Mouse (Mus musculus) heart, postnatal 0 days (tissue): ENCODE data around the gene Ccser1.

Experiments used
- CTCF ChIP-seq: IDR thresholded peaks from 2 replicates; pipeline ENCODE4 v1.5.1; 2016; ENCODE audit warnings: antibody characterized with exemption, control low read depth, low read depth
- EP300 ChIP-seq: IDR thresholded peaks from 2 replicates; pipeline ENCODE4 v1.6.1; 2016; ENCODE audit warnings: antibody characterized with exemption, low read depth

DNA sequence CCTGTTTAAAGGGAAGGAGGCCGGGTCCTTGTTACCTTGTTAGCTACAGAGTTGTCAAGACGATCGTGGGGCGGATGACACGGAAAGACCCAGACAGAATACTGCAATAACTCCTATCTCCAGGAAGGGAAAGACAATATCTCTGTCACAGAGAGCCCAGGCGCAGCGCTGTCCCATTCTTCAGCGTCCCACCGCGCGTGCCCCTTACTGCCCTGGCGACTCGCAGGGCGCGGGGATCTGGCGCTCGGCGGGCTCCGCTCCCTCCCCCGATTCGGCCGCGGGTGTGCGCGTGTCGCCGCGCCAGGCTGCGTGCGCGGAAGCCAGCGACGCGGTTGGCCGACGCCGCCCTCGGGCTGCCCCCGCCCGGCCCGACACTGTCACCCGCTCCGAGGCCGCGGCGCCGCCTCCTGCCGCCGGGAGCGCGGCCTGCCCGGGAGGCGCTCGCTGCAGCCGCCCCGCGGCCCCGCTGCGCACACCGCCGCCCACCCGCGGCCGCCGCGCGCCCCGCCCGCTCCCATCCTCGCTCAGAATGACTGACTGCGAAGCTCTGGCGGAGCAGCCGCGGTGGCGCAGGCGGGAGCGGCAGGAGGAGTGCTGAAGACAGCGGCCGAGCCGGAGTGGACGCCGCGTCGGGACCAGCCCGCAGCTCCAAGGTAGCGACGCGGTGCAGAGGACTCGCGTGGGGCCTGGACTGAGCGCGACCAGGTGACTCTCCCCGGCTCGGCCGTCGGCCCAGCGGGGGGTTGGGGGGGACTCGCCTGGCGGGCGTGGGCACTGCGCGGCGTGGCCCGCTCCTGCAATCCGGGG, at the start of gene Ccser1:
- no peak for TF ChIP-seq EP300
- TF ChIP-seq CTCF, result no peak
